Mouse (Mus musculus): Measurements from ENCODE around the gene Dnah17. TPM values are rescaled to one million over a fixed set of nuclear protein-coding genes. Genes with fewer than 3 reads are reported as not detected.

Gene Dnah17
- polyA plus RNA-seq (2015; fragmentation: Nextera tagmentation; extraction: Ambion mirVana), result 0.20 and 0.35 TPM in 2 replicates

DNA sequence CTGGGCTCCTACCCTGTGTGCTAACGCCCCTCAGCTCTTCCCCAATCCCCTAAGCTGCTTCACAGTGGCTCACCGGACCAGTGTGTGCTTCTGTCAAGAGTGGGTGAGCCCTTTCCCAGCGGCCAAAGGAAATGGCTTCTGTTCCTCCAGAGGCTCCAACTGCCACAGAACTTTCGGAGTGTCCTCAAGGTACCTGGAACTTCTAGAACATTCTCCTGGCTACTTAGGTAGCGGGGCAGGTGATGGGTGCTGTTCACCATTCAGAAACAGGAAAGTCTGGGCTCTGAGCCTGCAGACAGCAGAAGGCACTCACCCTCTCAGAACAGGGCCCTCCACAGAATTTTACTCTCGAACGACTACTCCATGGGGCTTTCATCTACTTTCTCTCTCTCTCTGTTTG is at the start of gene Dnah17:
Dnah17 (minus strand) TSS at position 101 of the 400 bp plus-strand sequence.
- WGBS, result 89% methylated on average over 7 of the region's 7 CpGs
- Histone ChIP-seq H3K27me3 (ENCODE audit: control insufficient read depth, insufficient read depth, low read depth, low read length) (no peaks in the 10 kb centered on the region), H3K9ac (ENCODE audit: low read depth, low read length) (no peak within 1 kb of the TSS), H3K4me2 (ENCODE audit: low read length) (no peak within 1 kb of the TSS), H3K4me1 (ENCODE audit: control insufficient read depth, insufficient read depth, low read length) (peaks cover 4% of the 10 kb centered on the region; the same call in 1 of the 2 replicates), H3K9me3 (replicated peaks; ENCODE audit: control insufficient read depth, low read length, poor library complexity, severe bottlenecking) (no peaks in the 10 kb centered on the region), H3K4me3 (ENCODE audit: low read depth, low read length) (no peak within 1 kb of the TSS), H3K27ac (ENCODE audit: low read length) (no peak within 1 kb of the TSS), H3K36me3 (ENCODE audit: control insufficient read depth, insufficient read depth, low read length) (no peaks in the 10 kb centered on the region)
- ATAC-seq, result no peak

DNA sequence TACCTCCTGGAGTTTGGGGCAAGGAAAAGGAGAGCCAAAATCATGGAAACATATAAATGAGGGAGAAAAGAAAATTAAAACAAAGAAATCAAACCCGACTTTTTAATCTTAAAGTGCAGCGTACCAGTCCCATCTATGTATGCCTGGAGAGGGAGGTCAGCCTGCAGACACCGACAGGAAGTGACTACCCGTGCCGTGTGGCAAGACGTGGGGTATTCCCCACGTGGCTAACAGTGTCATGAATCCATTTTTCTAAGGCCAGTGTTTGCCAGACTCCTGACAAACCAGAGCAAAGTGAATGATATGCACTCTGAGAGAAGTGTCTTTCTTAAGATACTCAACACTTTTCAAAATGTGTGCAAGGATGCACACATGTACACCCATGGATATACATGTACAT is 49.8 kb upstream of the Dnah17 start:
- no peaks in the 10 kb centered on the region for H3K9me3 ChIP-seq (replicated peaks; ENCODE audit: control insufficient read depth, low read length, poor library complexity, severe bottlenecking)
- no peaks in the 10 kb centered on the region for H3K27me3 ChIP-seq (ENCODE audit: control insufficient read depth, insufficient read depth, low read depth, low read length)
- no peak overlapping the region for H3K4me2 ChIP-seq (ENCODE audit: low read length)
- no peak overlapping the region for H3K27ac ChIP-seq (ENCODE audit: low read length)
- peaks cover 43% of the 10 kb centered on the region for H3K36me3 ChIP-seq (ENCODE audit: control insufficient read depth, insufficient read depth, low read length)
- no peak for ATAC-seq
- 93% methylated on average over 7 of the region's 7 CpGs for WGBS
- no peaks in the 10 kb centered on the region for H3K4me1 ChIP-seq (ENCODE audit: control insufficient read depth, insufficient read depth, low read length)
- H3K9ac ChIP-seq (ENCODE audit: low read depth, low read length), result no peak overlapping the region
- no peak overlapping the region for H3K4me3 ChIP-seq (ENCODE audit: low read depth, low read length)

DNA sequence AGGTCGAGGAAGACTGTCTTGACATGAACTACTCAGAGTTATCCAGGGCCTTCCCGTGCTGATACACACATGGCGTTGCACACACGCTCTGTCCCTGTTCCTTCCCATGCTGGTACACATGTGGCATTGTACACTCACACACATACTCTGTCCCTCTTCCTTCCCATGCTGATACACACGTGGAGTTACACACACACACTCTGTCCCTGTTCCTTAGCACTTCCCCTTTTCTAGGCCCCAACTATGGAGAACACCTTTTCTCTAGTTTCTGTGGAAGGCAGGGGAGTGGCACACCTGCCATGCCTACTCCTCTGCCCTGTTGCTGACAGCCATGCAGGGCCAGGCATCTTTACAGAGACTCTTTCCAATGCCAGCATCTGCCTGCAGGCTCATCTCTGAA is 47.8 kb upstream of the Dnah17 start:
- Histone ChIP-seq H3K9me3 (replicated peaks; ENCODE audit: control insufficient read depth, low read length, poor library complexity, severe bottlenecking) (no peaks in the 10 kb centered on the region), H3K27ac (ENCODE audit: low read length) (no peak overlapping the region), H3K4me2 (ENCODE audit: low read length) (no peak overlapping the region), H3K27me3 (ENCODE audit: control insufficient read depth, insufficient read depth, low read depth, low read length) (no peaks in the 10 kb centered on the region), H3K4me1 (ENCODE audit: control insufficient read depth, insufficient read depth, low read length) (no peaks in the 10 kb centered on the region), H3K4me3 (ENCODE audit: low read depth, low read length) (no peak overlapping the region), H3K9ac (ENCODE audit: low read depth, low read length) (no peak overlapping the region), H3K36me3 (ENCODE audit: control insufficient read depth, insufficient read depth, low read length) (peaks cover 39% of the 10 kb centered on the region)
- no peak for ATAC-seq
- WGBS, result 86% methylated on average over 5 of the region's 5 CpGs

DNA sequence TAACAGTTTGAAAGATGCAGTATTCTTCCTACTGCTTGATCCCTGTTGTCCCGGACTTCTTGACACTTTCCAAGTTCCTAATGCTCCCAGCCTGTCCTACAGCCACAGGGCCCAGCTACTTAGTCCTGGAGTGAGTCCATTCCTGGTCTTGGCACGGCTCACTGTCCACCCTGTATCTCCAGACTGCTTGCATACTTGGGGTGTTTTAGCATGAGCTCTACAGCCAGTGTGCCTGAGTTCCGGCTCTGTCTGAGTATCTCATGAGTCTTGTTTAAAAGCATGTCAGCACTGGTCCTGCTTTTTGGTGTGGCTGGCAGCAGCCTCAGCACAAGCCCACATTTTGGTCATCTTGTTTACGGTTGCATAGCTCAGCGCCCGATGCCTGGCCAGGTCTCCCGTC is 44.3 kb upstream of the Dnah17 start:
- peaks cover 23% of the 10 kb centered on the region for H3K36me3 ChIP-seq (ENCODE audit: control insufficient read depth, insufficient read depth, low read length)
- 92% methylated on average over 7 of the region's 7 CpGs for whole genome bisulfite sequencing
- ATAC-seq, result no peak
- no peaks in the 10 kb centered on the region for H3K4me1 ChIP-seq (ENCODE audit: control insufficient read depth, insufficient read depth, low read length)
- no peaks in the 10 kb centered on the region for H3K9me3 ChIP-seq (replicated peaks; ENCODE audit: control insufficient read depth, low read length, poor library complexity, severe bottlenecking)
- H3K4me3 ChIP-seq (ENCODE audit: low read depth, low read length), result no peak overlapping the region
- no peak overlapping the region for H3K4me2 ChIP-seq (ENCODE audit: low read length)
- H3K9ac ChIP-seq (ENCODE audit: low read depth, low read length), result no peak overlapping the region
- no peaks in the 10 kb centered on the region for H3K27me3 ChIP-seq (ENCODE audit: control insufficient read depth, insufficient read depth, low read depth, low read length)
- H3K27ac ChIP-seq (ENCODE audit: low read length), result no peak overlapping the region

DNA sequence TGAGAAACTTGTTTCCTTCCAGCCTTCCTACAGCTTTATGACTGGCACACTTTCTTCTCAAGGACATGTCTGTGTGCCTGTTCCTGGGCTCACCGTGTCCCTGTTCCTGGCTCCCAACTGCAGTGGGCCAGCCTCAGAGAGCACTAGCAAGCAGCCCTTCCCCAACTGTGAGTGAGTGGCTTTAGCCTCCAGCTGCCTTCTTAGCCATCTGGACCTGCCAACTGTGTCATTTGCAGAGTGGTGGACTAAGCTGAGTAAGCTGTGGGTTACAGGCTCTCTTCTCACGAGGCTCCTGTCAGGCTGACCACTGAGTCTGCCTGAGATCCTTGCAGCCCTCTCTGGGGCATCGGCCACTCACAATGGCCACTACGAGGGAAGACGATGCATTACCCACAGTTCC is 42.3 kb upstream of the Dnah17 start:
- no peak overlapping the region for H3K9ac ChIP-seq (ENCODE audit: low read depth, low read length)
- H3K4me3 ChIP-seq (ENCODE audit: low read depth, low read length), result no peak overlapping the region
- no peak for ATAC-seq
- H3K27me3 ChIP-seq (ENCODE audit: control insufficient read depth, insufficient read depth, low read depth, low read length), result no peaks in the 10 kb centered on the region
- no peaks in the 10 kb centered on the region for H3K9me3 ChIP-seq (replicated peaks; ENCODE audit: control insufficient read depth, low read length, poor library complexity, severe bottlenecking)
- no peaks in the 10 kb centered on the region for H3K4me1 ChIP-seq (ENCODE audit: control insufficient read depth, insufficient read depth, low read length)
- 66% methylated on average over 5 of the region's 5 CpGs for WGBS
- peaks cover 27% of the 10 kb centered on the region for H3K36me3 ChIP-seq (ENCODE audit: control insufficient read depth, insufficient read depth, low read length)
- H3K4me2 ChIP-seq (ENCODE audit: low read length), result no peak overlapping the region
- no peak overlapping the region for H3K27ac ChIP-seq (ENCODE audit: low read length)

DNA sequence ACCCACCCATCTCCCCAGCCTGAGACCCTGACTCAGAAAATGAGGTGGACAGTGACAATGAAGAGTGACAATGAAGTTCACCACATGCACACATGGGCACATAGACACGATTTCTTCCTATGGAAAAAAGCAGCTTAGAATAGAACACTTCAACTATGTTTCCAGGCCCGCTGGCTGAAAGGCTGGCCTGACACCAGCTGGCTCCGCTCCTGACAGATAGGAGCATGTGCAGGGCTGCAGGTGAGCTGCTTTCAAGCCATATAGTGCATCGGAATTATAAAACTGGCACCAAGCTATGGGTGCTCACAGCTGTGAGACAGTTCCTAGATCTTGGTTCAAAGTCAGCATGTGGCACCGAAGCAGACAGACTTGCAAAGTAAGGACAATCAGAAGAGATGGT is 39.9 kb upstream of the Dnah17 start:
- Histone ChIP-seq H3K9ac (ENCODE audit: low read depth, low read length) (no peak overlapping the region), H3K27me3 (ENCODE audit: control insufficient read depth, insufficient read depth, low read depth, low read length) (no peaks in the 10 kb centered on the region), H3K4me1 (ENCODE audit: control insufficient read depth, insufficient read depth, low read length) (no peaks in the 10 kb centered on the region), H3K27ac (ENCODE audit: low read length) (no peak overlapping the region), H3K36me3 (ENCODE audit: control insufficient read depth, insufficient read depth, low read length) (peaks cover 40% of the 10 kb centered on the region), H3K4me2 (ENCODE audit: low read length) (no peak overlapping the region), H3K9me3 (replicated peaks; ENCODE audit: control insufficient read depth, low read length, poor library complexity, severe bottlenecking) (no peaks in the 10 kb centered on the region), H3K4me3 (ENCODE audit: low read depth, low read length) (no peak overlapping the region)
- WGBS, result 91% methylated on average over 5 of the region's 5 CpGs
- no peak for ATAC-seq

DNA sequence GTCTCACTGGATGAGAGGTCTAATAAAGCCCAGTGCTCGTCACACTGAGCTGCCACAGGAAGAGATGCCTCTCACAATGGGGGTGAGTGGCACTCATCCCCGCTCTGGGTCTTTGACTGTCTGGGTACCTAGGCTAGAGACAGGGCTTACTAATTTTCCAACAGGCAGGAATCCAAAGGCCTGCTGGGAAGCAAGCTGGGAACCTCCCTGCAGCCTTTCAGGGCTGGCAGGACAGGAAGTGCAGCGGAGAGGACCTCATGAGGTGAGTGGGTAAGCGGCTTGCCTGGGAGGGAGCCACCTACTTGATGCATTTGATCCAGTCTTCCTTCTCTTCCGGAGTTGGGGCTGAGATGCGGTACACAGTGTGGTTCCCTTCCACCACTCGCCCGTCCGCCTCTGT is 38.3 kb upstream of the Dnah17 start:
- no peak overlapping the region for H3K9ac ChIP-seq (ENCODE audit: low read depth, low read length)
- H3K9me3 ChIP-seq (replicated peaks; ENCODE audit: control insufficient read depth, low read length, poor library complexity, severe bottlenecking), result no peaks in the 10 kb centered on the region
- no peaks in the 10 kb centered on the region for H3K4me1 ChIP-seq (ENCODE audit: control insufficient read depth, insufficient read depth, low read length)
- peaks cover 41% of the 10 kb centered on the region for H3K36me3 ChIP-seq (ENCODE audit: control insufficient read depth, insufficient read depth, low read length)
- no peak for ATAC-seq
- 76% methylated on average over 9 of the region's 9 CpGs for WGBS
- no peak overlapping the region for H3K27ac ChIP-seq (ENCODE audit: low read length)
- no peak overlapping the region for H3K4me3 ChIP-seq (ENCODE audit: low read depth, low read length)
- H3K4me2 ChIP-seq (ENCODE audit: low read length), result no peak overlapping the region
- H3K27me3 ChIP-seq (ENCODE audit: control insufficient read depth, insufficient read depth, low read depth, low read length), result no peaks in the 10 kb centered on the region

DNA sequence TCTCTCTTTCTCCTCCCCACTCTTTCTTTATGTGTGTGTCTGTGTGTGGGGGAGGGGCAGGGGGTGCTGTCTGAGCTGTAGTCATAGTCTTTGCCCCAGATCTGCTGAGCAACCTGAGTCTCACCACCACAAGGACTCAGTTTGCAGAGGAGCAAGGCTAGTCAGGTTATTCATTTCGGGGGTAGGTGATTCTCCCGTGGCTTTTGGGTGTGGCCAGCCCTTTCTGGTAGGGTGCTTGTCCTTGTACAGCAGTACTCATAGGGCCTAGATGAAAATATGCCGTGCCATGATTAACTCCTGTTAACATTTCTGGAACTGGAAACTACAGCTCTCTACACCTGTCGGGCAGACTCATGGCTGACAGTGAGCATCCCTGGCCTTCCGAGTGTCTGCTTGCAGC is 36.2 kb upstream of the Dnah17 start:
- no peak for ATAC-seq
- Histone ChIP-seq H3K4me3 (ENCODE audit: low read depth, low read length) (no peak overlapping the region), H3K36me3 (ENCODE audit: control insufficient read depth, insufficient read depth, low read length) (peaks cover 41% of the 10 kb centered on the region), H3K9me3 (replicated peaks; ENCODE audit: control insufficient read depth, low read length, poor library complexity, severe bottlenecking) (no peaks in the 10 kb centered on the region), H3K9ac (ENCODE audit: low read depth, low read length) (no peak overlapping the region), H3K27ac (ENCODE audit: low read length) (no peak overlapping the region), H3K27me3 (ENCODE audit: control insufficient read depth, insufficient read depth, low read depth, low read length) (no peaks in the 10 kb centered on the region), H3K4me2 (ENCODE audit: low read length) (no peak overlapping the region), H3K4me1 (ENCODE audit: control insufficient read depth, insufficient read depth, low read length) (0 out of 2 replicates have a peak, but pooled peaks cover 3% of the 10 kb centered on the region)
- 92% methylated on average over 5 of the region's 5 CpGs for WGBS

DNA sequence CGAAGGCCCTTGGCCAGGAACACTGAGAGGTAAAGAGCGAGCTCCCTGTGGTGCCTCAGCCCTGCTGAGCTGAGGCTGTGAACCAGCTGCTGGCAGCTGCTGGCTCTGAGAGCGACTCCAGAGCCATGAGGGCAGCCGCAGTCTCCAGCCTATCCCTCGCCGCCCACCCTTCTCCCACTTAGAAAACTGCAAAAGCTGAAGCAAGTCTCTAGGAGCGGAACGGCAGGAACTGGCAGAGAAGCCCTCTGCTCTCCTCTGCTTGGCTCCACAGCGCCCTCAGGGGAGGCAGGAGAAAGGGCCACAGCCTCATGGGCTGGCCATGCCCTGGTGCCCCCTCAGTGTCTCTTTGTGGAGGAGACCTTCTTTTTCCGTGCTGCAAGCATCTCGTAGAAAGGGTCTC is 35.2 kb upstream of the Dnah17 start:
- Histone ChIP-seq H3K4me3 (ENCODE audit: low read depth, low read length) (no peak overlapping the region), H3K9ac (ENCODE audit: low read depth, low read length) (no peak overlapping the region), H3K36me3 (ENCODE audit: control insufficient read depth, insufficient read depth, low read length) (peaks cover 39% of the 10 kb centered on the region), H3K27me3 (ENCODE audit: control insufficient read depth, insufficient read depth, low read depth, low read length) (no peaks in the 10 kb centered on the region), H3K4me2 (ENCODE audit: low read length) (no peak overlapping the region), H3K27ac (ENCODE audit: low read length) (no peak overlapping the region), H3K9me3 (replicated peaks; ENCODE audit: control insufficient read depth, low read length, poor library complexity, severe bottlenecking) (no peaks in the 10 kb centered on the region), H3K4me1 (ENCODE audit: control insufficient read depth, insufficient read depth, low read length) (0 out of 2 replicates have a peak, but pooled peaks cover 4% of the 10 kb centered on the region)
- no peak for ATAC-seq
- 44% methylated on average over 11 of the region's 11 CpGs for WGBS
